Mouse (Mus musculus): ENCODE measurements around the gene Atp6v0b.

Atp6v0b gene

GRCm38 (mm10) chr4:117887133-117887532, at the start of gene Atp6v0b:
Gene Atp6v0b, minus strand, starts transcription at chr4:117887333.
- DNase-seq: peak; percentile 97 to 99

- DNase-seq: no peak
Measured at GRCm38 (mm10) chr4:117934081-117934480, 46.9 kb upstream of the Atp6v0b start.

GRCm38 (mm10) chr4:117933248-117933647, 46.1 kb upstream of the Atp6v0b start:
- no peak for DNase-seq

- peak in 1 of 2 experiments; percentile 33 for DNase-seq
Measured at GRCm38 (mm10) chr4:117929391-117929881, 42.3 kb upstream of the Atp6v0b start, which contains the start of gene Artn. Gene Artn, minus strand, starts transcription at chr4:117929763.

- peak; percentile 65 to 74 for DNase-seq
Measured at GRCm38 (mm10) chr4:117928699-117929241, 41.6 kb upstream of the Atp6v0b start.

- DNase-seq: peak; percentile 44 to 69
Measured at GRCm38 (mm10) chr4:117928234-117928633, 41.1 kb upstream of the Atp6v0b start.

- peak; percentile 58 to 64 for DNase-seq
Measured at GRCm38 (mm10) chr4:117926545-117927482, 39.7 kb upstream of the Atp6v0b start.

- DNase-seq: no peak
Measured at GRCm38 (mm10) chr4:117924916-117925315, 37.8 kb upstream of the Atp6v0b start.

GRCm38 (mm10) chr4:117923450-117923849, 36.3 kb upstream of the Atp6v0b start:
- no peak for DNase-seq

GRCm38 (mm10) chr4:117921358-117921757, 34.2 kb upstream of the Atp6v0b start:
- DNase-seq: no peak

GRCm38 (mm10) chr4:117918762-117919161, 31.6 kb upstream of the Atp6v0b start:
- DNase-seq: no peak

GRCm38 (mm10) chr4:117918261-117918660, 31.1 kb upstream of the Atp6v0b start:
- peak in 1 of 2 experiments; percentile 2 for DNase-seq

GRCm38 (mm10) chr4:117917847-117918246, 30.7 kb upstream of the Atp6v0b start:
- no peak for DNase-seq

GRCm38 (mm10) chr4:117917402-117917801, 30.3 kb upstream of the Atp6v0b start:
- no peak for DNase-seq

- DNase-seq: no peak
Measured at GRCm38 (mm10) chr4:117916386-117916785, 29.3 kb upstream of the Atp6v0b start.

GRCm38 (mm10) chr4:117915489-117916105, 28.5 kb upstream of the Atp6v0b start:
- DNase-seq: peak in 1 of 2 experiments; percentile 27

GRCm38 (mm10) chr4:117914591-117915442, 27.7 kb upstream of the Atp6v0b start, which contains the start of gene Ipo13:
Gene Ipo13, minus strand, starts transcription at chr4:117914999.
- peak; percentile 93 to 96 for DNase-seq

- peak; percentile 62 to 66 for DNase-seq
Measured at GRCm38 (mm10) chr4:117914031-117914430, 26.9 kb upstream of the Atp6v0b start.

GRCm38 (mm10) chr4:117913421-117913820, 26.3 kb upstream of the Atp6v0b start:
- peak; percentile 85 to 90 for DNase-seq

- DNase-seq: peak; percentile 47 to 51
Measured at GRCm38 (mm10) chr4:117912685-117913273, 25.6 kb upstream of the Atp6v0b start.

- peak; percentile 81 to 82 for DNase-seq
Measured at GRCm38 (mm10) chr4:117912131-117912561, 25.0 kb upstream of the Atp6v0b start.
